Mouse (Mus musculus) liver, adult 2 months (tissue): ENCODE results near the gene Kcna10. TPM values are rescaled to one million over a fixed set of nuclear protein-coding genes. Genes with fewer than 3 reads are reported as not detected.

Experiments used
- DNase-seq: peaks from one replicate; pipeline ENCODE4 v3.0.0-alpha.2; 2011; ENCODE audit warnings: low read depth, low spot score; ENCODE audit errors: extremely low read depth
- H3K27ac ChIP-seq: fragments of 200-500 bp; replicated peaks from 2 replicates; pipeline ENCODE4 v1.5.1; 2012; ENCODE audit warnings: low read depth, mild to moderate bottlenecking, control low read depth, inconsistent platforms, low read length; ENCODE audit not compliant: insufficient read depth
- H3K27me3 ChIP-seq: fragments of 200-500 bp; 2 replicates; pipeline ENCODE4 v1.6.1; 2012; ENCODE audit warnings: mild to moderate bottlenecking, moderate library complexity, low read length, inconsistent platforms; ENCODE audit not compliant: control insufficient read depth, insufficient read depth
- H3K36me3 ChIP-seq: fragments of 200-500 bp; 2 replicates; pipeline ENCODE4 v1.6.1; 2012; ENCODE audit warnings: low read length, inconsistent platforms; ENCODE audit not compliant: control insufficient read depth, insufficient read depth
- H3K4me1 ChIP-seq: fragments of 200-500 bp; 2 replicates; pipeline ENCODE4 v1.6.1; 2011; ENCODE audit warnings: low read length; ENCODE audit not compliant: control insufficient read depth, insufficient read depth
- H3K4me3 ChIP-seq: fragments of 200-500 bp; 2 replicates; pipeline ENCODE4 v1.5.1; 2011; ENCODE audit warnings: low read depth, mild to moderate bottlenecking, control low read depth, low read length, moderate library complexity; ENCODE audit not compliant: insufficient read depth
- H3K79me2 ChIP-seq: fragments of 200-500 bp; 2 replicates; pipeline ENCODE4 v1.6.1; 2012; ENCODE audit warnings: inconsistent platforms, mild to moderate bottlenecking, low read length, moderate library complexity; ENCODE audit not compliant: control insufficient read depth, insufficient read depth
- H3K9ac ChIP-seq: fragments of 200-500 bp; 2 replicates; pipeline ENCODE4 v1.6.1; 2012; ENCODE audit warnings: low read depth, mild to moderate bottlenecking, control low read depth, inconsistent platforms, low read length
- CTCF ChIP-seq: fragments of 200-500 bp; IDR thresholded peaks from 2 replicates; pipeline ENCODE4 v1.5.1; 2011; ENCODE audit warnings: low read depth, low read length, control low read depth
- POLR2A ChIP-seq: fragments of 200-500 bp; IDR thresholded peaks from 2 replicates; pipeline ENCODE4 v1.6.1; 2011; ENCODE audit warnings: low read length, control low read depth; ENCODE audit not compliant: insufficient read depth; ENCODE audit errors: extremely low read depth
- WGBS: fragments of 180-500 bp; shearing (Covaris S2); methylation state at CpG from one replicate; pipeline ENCODE4 v1.1.7; 2018; 5-methylcytosine and 5-hydroxymethylcytosine counted together
- polyA plus RNA-seq: library from polyadenylated mRNA; depleted of rRNA; stranded (reverse); fragments of >200 nt; gene quantifications from 2 replicates; pipeline ENCODE4 v1.2.3, GENCODE M21; 2012
- total RNA-seq: library from RNA; depleted of rRNA; stranded (reverse); fragments of >200 nt; gene quantifications from 2 replicates; pipeline ENCODE4 v1.2.3, GENCODE M21; 2014

Gene Kcna10
- total and polyA plus RNA-seq, 2 experiments: not detected

DNA sequence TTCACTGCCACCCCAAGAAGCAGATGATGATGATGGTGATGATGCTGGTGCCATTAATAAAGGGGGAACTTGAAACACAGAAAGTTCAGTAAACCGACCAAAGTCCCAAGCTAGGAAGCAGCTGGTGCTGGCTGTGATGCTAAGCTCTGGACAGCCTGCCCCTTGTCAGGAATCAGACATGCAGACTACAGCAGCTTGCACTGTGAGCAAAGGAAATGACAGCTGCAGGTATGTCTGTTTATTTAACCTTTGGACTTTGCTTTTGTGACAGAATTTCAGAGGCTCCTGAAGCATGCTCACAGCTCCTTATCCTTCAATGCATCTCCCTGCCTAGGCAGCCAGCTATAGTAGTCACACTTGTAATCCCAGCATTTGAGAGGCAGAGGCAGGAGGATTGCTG, 47.7 kb downstream of the Kcna10 start, which contains the start of gene A630076J17Rik:
Gene A630076J17Rik (plus strand): TSS at position 88 of the 400 bp plus-strand sequence.
- Histone ChIP-seq H3K4me1 (peaks cover 28% of the 10 kb centered on the region), H3K79me2 (no peaks in the 10 kb centered on the region), H3K4me3 (no peak within 1 kb of the TSS), H3K27me3 (no peaks in the 10 kb centered on the region), H3K27ac (peak within 1 kb of the TSS; percentile 67), H3K36me3 (no peaks in the 10 kb centered on the region), H3K9ac (no peak within 1 kb of the TSS; the same call in 1 of the 2 replicates)
- WGBS: 4% methylated on average over 1 of the region's 1 CpGs
- TF ChIP-seq POLR2A (no peak), CTCF (no peak)
- DNase-seq: peak; percentile 79

DNA sequence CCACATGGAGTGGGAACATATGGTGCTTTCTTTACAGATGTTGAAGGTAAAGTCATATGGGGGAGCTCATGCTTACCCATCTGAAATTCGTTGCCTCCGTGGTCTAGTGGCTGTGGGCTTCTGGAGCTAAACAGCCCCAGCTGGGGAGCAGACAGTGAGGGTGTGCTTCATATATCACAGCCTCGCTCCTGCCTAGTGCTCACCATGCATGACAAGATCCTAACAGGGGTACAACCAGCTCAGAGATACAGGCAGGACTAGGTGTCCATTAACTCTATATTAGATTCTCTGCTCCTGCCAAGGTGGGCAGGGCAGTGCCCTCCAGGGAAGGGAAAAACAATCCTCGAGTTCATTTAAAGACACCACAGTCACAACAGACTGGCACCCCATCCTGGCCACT, 48.3 kb downstream of the Kcna10 start:
- no peaks in the 10 kb centered on the region for H3K27me3 ChIP-seq
- H3K36me3 ChIP-seq: no peaks in the 10 kb centered on the region
- H3K79me2 ChIP-seq: no peaks in the 10 kb centered on the region
- H3K27ac ChIP-seq: no peak overlapping the region
- TF ChIP-seq CTCF (no peak), POLR2A (no peak)
- no peak overlapping the region for H3K9ac ChIP-seq
- no peak for DNase-seq
- H3K4me1 ChIP-seq: peaks cover 28% of the 10 kb centered on the region
- no peak overlapping the region for H3K4me3 ChIP-seq
- WGBS: 66% methylated on average over 4 of the region's 4 CpGs

DNA sequence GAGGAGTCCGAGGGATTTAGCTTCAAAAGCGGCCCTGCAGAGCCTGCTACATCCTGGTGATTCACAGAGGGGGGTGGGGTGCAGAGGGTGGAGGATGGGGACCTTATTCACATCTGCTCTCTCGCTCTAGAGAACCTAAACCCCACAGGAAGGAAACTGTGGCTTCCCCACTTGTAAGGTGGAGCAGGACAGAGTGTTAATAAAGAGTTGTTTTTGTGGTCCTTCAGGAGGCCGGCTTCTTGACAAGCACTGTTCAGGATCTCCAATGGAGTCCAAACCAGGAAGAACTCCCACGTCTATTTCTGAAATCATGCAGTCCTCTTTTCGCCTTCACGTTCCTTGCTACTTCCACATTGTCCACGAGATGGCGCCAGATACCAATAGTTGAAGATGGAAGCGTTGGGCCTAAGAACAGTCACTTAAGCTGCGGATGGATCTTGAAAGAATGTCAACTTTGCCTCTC, 50.5 kb downstream of the Kcna10 start:
- Histone ChIP-seq H3K27me3 (no peaks in the 10 kb centered on the region), H3K4me1 (peaks cover 36% of the 10 kb centered on the region), H3K27ac (no peak overlapping the region), H3K9ac (no peak overlapping the region), H3K36me3 (no peaks in the 10 kb centered on the region), H3K79me2 (no peaks in the 10 kb centered on the region), H3K4me3 (no peak overlapping the region)
- DNase-seq: peak; percentile 63
- 14% methylated on average over 11 of the region's 11 CpGs for WGBS
- TF ChIP-seq CTCF (peak; percentile 78), POLR2A (no peak)

DNA sequence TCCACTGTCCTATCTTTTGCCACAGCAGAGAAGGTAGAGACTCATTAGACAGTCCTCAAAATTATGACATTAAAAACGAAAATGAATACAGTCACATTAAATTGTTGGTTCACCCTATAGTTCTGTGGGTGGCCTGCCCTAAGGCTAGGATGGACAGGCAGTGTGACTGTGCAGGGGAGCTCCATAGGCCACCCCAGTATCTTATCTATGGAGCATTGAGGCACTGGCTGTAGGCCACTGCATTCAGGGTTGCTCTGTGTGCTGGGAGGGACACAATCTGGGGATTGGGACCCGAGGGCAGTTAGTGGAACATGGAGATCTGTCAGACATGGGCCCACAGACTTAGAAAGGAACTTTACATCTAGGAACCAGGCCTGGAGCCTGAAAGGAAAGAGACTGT, 51.1 kb downstream of the Kcna10 start:
- DNase-seq: no peak
- TF ChIP-seq CTCF (no peak), POLR2A (no peak)
- Histone ChIP-seq H3K9ac (no peak overlapping the region), H3K79me2 (no peaks in the 10 kb centered on the region), H3K36me3 (no peaks in the 10 kb centered on the region), H3K27me3 (no peaks in the 10 kb centered on the region), H3K27ac (no peak overlapping the region), H3K4me3 (no peak overlapping the region), H3K4me1 (peaks cover 39% of the 10 kb centered on the region)
- WGBS: 31% methylated on average over 2 of the region's 2 CpGs

DNA sequence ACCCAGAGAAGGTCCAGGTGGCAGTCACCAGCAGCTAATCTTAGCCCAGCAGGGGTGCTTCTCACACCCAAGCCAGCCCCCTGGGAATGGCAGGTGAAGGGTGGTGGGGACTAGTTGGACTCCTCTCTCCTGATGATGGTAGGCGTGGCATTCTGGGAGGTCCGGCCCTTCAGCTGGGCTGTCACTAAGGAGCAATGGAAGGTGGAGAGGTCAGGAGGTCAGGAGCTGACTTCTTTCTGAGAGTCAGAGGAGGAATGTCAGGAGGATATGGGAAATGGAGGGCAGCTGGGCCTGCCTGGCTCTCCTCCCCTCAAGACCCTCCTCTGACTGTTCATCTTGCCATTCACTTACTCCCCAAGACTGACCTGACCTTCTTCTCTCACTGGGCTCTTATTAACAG, 55.2 kb downstream of the Kcna10 start:
- TF ChIP-seq POLR2A (no peak), CTCF (no peak)
- Histone ChIP-seq H3K36me3 (no peaks in the 10 kb centered on the region), H3K27me3 (no peaks in the 10 kb centered on the region), H3K4me3 (no peak overlapping the region), H3K27ac (peak overlapping the region; percentile 26; the same call in 1 of the 2 replicates), H3K4me1 (peaks cover 24% of the 10 kb centered on the region), H3K79me2 (no peaks in the 10 kb centered on the region), H3K9ac (no peak overlapping the region)
- no peak for DNase-seq
- 47% methylated on average over 2 of the region's 2 CpGs for WGBS

DNA sequence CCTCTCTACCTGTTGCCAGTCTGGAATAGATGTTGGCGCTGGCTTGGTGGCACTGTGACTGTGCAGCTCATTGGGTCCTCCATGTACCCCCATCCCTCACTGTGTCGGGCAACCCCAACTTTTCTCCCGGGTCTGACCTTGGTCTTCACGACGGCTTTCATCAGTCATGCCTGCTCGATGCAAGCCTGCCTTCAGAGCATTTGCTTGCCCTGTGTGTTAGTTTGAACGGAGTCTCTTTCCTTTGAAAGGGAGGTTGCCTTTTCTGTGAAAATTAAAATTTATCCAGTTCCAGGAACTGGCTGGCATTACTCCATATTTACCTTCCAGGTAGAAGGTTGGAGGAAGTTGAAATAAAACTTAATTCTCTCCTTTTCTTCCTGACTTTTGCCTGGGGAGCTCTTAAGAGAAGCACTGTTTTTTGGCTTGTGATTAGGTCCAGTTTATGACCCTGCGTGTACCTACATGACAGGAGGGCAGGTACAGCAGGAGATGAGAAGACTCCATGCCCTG, 55.7 kb downstream of the Kcna10 start:
- no peak overlapping the region for H3K9ac ChIP-seq
- H3K4me1 ChIP-seq: peaks cover 24% of the 10 kb centered on the region
- no peak overlapping the region for H3K4me3 ChIP-seq
- no peaks in the 10 kb centered on the region for H3K36me3 ChIP-seq
- WGBS: 30% methylated on average over 8 of the region's 8 CpGs
- peak; percentile 56 for DNase-seq
- TF ChIP-seq POLR2A (no peak), CTCF (no peak)
- H3K27me3 ChIP-seq: no peaks in the 10 kb centered on the region
- H3K27ac ChIP-seq: peak overlapping the region; percentile 26; the same call in 1 of the 2 replicates
- no peaks in the 10 kb centered on the region for H3K79me2 ChIP-seq
